Mouse (Mus musculus) limb, embryonic 13.5 days (tissue): ENCODE measurements around the gene Olfr1368. TPM values are rescaled to one million over a fixed set of nuclear protein-coding genes. Genes with fewer than 3 reads are reported as not detected.
A peak's percentile ranks its signal among the peaks of the same experiment; 100 is the strongest.

Source experiments
- ATAC-seq: fragments of 200-750 bp; cut with Nextera tagmentation; 2 replicates; pipeline ENCODE4 v1.8.0; 2017; ENCODE audit warnings: low read depth, moderate number of reproducible peaks, moderate TSS enrichment; ENCODE audit not compliant: low FRiP score
- H3K27ac ChIP-seq: fragments of 300-500 bp; sonication (generic); 2 replicates; pipeline ENCODE4 v1.5.1; 2015; ENCODE audit warnings: inconsistent platforms, mild to moderate bottlenecking, moderate library complexity
- H3K27me3 ChIP-seq: fragments of 300-500 bp; sonication (generic); 2 replicates; pipeline ENCODE4 v1.6.1; 2015; ENCODE audit warnings: mild to moderate bottlenecking, inconsistent platforms
- H3K36me3 ChIP-seq: fragments of 300-500 bp; sonication (generic); 2 replicates; pipeline ENCODE4 v1.6.1; 2015; ENCODE audit warnings: inconsistent platforms, mild to moderate bottlenecking, moderate library complexity
- H3K4me1 ChIP-seq: fragments of 300-500 bp; sonication (generic); 2 replicates; pipeline ENCODE4 v1.6.1; 2015; ENCODE audit warnings: inconsistent platforms
- H3K4me2 ChIP-seq: fragments of 300-500 bp; sonication (generic); replicated peaks from 2 replicates; pipeline ENCODE4 v1.6.1; 2015; ENCODE audit warnings: inconsistent platforms, mild to moderate bottlenecking, moderate library complexity
- H3K4me3 ChIP-seq: fragments of 300-500 bp; sonication (generic); 2 replicates; pipeline ENCODE4 v1.5.1; 2015; ENCODE audit warnings: moderate library complexity, mild to moderate bottlenecking, inconsistent platforms
- H3K9ac ChIP-seq: fragments of 300-500 bp; sonication (generic); 2 replicates; pipeline ENCODE4 v1.6.1; 2015; ENCODE audit warnings: mild to moderate bottlenecking, inconsistent platforms
- H3K9me3 ChIP-seq: fragments of 300-500 bp; sonication (generic); 2 replicates; pipeline ENCODE4 v1.6.1; 2016; ENCODE audit warnings: inconsistent platforms
- WGBS: fragments of 180-500 bp; shearing (Covaris S2); methylation state at CpG from one replicate; pipeline ENCODE4 v1.1.7; 2015; 5-methylcytosine and 5-hydroxymethylcytosine counted together
- polyA plus RNA-seq: library from polyadenylated mRNA; unstranded; fragments of >200 nt; fragmentation: Nextera tagmentation; extraction: Ambion mirVana; gene quantifications from 2 replicates; pipeline ENCODE4 v1.2.1, GENCODE M21; 2015

Gene Olfr1368
- polyA plus RNA-seq, 1 experiment from 2014 or later, result not detected

DNA sequence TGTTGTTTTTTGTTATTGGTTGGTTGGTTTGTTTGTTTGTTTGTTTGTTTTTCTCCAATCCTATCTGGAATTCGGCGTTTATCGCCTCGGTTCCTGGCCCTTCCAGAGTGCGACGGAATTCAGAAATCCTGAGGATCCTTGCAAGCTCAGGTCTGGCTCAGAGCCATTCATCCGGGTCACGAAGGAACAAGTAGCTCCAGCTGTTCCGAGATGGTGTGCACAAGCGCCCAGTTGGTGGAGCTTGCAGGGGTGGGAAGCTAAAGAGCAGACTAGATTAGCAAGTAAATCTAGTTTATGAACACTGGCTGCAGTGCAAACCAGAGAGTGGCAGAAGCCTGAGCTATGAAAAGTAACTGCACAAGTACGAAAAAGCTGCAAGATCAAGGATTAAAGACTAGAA is 27.4 kb upstream of the Olfr1368 start:
- H3K4me1 ChIP-seq, result peaks cover 18% of the 10 kb centered on the region
- H3K4me2 ChIP-seq, result peak overlapping the region; percentile 69
- no peaks in the 10 kb centered on the region for H3K27me3 ChIP-seq
- no peaks in the 10 kb centered on the region for H3K9me3 ChIP-seq
- H3K4me3 ChIP-seq, result peak overlapping the region; percentile 62
- H3K27ac ChIP-seq, result peak overlapping the region; percentile 69
- peak overlapping the region; percentile 50 for H3K9ac ChIP-seq
- no peaks in the 10 kb centered on the region for H3K36me3 ChIP-seq
- peak; percentile 70 for ATAC-seq
- under 1% methylated on average over 11 of the region's 11 CpGs for WGBS

DNA sequence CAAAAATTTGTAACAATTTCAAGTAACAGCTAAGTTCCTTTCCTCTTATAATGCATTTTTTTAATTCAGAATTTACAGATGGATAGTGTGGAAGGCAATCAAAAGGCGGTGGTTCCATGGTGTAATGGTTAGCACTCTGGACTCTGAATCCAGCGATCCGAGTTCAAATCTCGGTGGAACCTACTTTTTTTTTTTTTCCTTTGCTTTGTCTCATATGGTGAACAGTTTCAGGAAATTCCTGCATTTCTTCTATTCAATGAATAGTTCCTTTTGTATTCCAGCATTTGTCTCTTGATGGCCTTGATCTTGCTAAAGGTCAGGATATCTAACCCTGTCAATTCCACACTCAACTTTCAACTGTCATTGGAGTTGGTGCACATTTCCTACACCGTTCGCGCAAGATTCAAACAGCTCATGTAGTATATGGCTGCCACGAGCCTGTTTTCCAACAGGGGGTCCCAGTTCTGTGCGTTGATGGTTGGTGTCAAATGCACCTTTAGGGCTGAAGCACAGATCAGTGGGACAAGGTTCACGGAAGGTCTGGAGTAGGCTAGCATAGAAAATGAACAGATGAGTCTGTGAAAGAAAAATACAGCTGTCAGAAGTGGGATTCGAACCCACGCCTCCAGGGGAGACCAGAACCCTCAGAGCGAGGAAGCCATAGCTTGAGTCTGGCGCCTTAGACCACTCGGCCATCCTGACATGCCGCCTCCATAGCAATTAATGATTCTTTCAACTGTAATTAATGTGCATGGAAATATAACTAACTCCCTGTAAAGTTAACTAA is 26.8 kb upstream of the Olfr1368 start:
- H3K4me2 ChIP-seq, result peak overlapping the region; percentile 69
- H3K27ac ChIP-seq, result peak overlapping the region; percentile 40; the same call in 1 of the 2 replicates

DNA sequence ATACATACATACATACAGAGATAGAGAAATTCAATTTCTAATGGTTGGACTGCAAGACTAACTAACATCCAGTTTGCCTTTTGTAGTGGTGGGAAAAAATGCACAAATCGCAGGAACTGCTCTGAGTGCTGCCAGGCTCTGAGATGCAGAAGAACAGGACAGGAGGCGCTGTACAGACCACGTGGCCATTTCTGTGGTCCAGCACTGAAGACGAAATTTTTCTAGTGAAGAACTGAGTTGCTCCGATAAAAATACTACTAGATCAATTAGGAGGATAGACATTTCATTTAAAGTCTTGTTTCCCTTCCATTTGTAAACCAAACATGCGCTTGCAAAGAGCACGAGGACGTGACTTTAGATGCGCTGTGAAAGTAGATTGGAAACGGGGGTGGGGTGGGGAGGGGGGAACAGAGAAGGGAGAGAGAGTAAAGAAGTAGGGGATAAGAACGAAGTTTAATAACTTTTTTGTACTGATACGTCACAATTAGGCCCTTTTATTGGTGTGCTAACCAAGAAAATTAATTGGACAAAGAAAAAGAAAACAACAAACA is 26.0 kb upstream of the Olfr1368 start:
- no peaks in the 10 kb centered on the region for H3K9me3 ChIP-seq
- H3K4me1 ChIP-seq, result peaks cover 19% of the 10 kb centered on the region
- peak overlapping the region; percentile 39; the same call in 1 of the 2 replicates for H3K9ac ChIP-seq
- no peak for ATAC-seq
- peak overlapping the region; percentile 62 for H3K4me3 ChIP-seq
- H3K4me2 ChIP-seq, result peak overlapping the region; percentile 69
- under 1% methylated on average over 12 of the region's 12 CpGs for WGBS
- H3K27ac ChIP-seq, result no peak overlapping the region
- no peaks in the 10 kb centered on the region for H3K36me3 ChIP-seq
- H3K27me3 ChIP-seq, result no peaks in the 10 kb centered on the region

More for the DNA sequence above, 26.8 kb upstream of the Olfr1368 start:
- Histone ChIP-seq H3K9ac (peak overlapping the region; percentile 32; the same call in 1 of the 2 replicates), H3K4me3 (peak overlapping the region; percentile 62), H3K4me1 (peaks cover 18% of the 10 kb centered on the region), H3K9me3 (no peaks in the 10 kb centered on the region), H3K36me3 (no peaks in the 10 kb centered on the region), H3K27me3 (no peaks in the 10 kb centered on the region)
- ATAC-seq, result peak; percentile 61
- WGBS, result 1% methylated on average over 16 of the region's 16 CpGs

DNA sequence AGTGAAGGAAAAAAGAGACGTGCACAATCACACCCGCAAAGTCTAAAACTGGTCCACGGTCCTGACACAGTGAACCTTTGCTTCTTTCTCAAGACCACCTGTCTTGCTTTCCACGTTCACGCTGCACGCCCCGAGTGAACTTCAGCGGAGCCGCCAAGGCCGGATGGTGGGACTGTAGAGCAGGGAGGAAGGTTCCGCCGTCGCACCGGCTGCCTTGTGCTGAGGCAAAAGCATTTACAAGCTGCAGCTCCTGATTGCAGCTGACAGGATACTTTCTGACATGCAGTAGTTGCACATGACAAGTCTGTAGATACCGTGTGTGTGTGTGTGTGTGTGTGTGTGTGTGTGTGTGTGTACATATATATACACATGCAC is 25.5 kb upstream of the Olfr1368 start:
- Histone ChIP-seq H3K4me3 (peak overlapping the region; percentile 62), H3K9ac (peak overlapping the region; percentile 51; the same call in 1 of the 2 replicates), H3K27me3 (no peaks in the 10 kb centered on the region), H3K27ac (peak overlapping the region; percentile 44; the same call in 1 of the 2 replicates), H3K36me3 (no peaks in the 10 kb centered on the region), H3K4me2 (peak overlapping the region; percentile 69), H3K9me3 (no peaks in the 10 kb centered on the region), H3K4me1 (peaks cover 23% of the 10 kb centered on the region)
- 7% methylated on average over 15 of the region's 15 CpGs for WGBS
- no peak for ATAC-seq

DNA sequence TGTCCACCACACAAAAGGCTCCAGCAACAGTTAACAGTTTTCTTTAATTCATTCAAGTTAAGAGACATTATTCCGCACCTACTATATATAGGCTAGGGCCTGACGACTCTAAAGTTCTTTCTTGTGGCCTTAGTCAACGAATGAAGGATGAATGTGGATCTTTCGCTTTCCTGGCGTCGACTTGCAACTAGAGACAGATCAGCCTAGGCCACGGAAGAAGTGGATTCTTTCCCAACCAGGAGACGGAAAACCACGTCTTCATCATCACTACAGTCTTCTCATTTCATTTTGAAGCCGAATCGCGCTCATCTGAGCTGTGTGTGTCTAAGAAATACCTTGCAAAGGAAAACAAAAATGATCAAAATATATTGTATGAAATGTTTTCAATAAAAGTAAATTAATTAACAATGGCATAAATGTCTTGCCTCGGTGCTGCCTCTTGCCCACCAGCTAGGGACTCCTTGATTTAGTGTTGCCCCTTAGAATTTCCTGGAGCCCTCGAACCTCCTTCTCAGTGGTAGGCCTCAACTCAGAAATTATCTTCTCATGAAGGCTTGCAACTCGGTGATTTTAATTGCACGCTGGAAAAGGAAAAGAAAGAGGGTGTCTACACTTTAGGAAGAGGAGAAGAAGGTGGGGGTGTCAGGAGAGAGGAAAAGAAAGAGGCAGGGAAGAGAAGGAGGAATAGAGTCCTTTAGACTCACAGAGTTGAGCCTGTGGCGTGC is 24.9 kb upstream of the Olfr1368 start:
- peak overlapping the region; percentile 51; the same call in 1 of the 2 replicates for H3K9ac ChIP-seq

DNA sequence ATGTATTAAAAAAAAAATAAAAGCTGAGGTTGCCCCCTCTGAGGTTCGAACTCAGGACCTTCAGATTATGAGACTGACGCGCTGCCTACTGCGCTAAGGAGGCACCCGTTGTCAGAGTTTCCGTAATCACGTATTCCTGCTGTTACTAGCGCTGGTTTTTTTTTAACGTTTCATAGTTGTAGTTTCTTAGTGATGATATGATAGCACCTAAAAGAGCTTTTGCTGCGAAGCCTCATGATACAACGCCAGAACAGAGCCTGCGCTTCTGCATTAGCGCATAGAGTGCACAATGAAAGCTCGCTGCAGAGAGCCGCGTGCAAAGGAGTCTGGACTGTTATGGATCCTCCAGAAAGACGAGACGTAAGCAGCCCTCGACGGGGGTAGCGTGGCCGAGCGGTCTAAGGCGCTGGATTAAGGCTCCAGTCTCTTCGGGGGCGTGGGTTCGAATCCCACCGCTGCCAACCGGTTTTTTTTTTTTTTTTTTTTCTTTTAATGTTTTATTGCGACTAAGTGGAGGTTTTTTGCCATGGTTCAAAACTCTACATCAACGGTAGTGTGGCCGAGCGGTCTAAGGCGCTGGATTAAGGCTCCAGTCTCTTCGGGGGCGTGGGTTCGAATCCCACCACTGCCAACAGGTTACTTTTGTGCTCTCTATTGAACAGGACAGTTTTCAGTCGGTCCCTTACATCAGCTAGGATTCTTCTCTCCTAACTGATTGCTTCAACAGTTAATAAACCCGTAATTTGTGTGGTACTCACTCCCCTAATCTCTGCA is 24.2 kb upstream of the Olfr1368 start:
- Histone ChIP-seq H3K9me3 (no peaks in the 10 kb centered on the region), H3K4me3 (peak overlapping the region; percentile 62), H3K27me3 (no peaks in the 10 kb centered on the region; the same call in 1 of the 2 replicates), H3K36me3 (no peaks in the 10 kb centered on the region), H3K27ac (no peak overlapping the region), H3K9ac (no peak overlapping the region), H3K4me1 (peaks cover 23% of the 10 kb centered on the region), H3K4me2 (peak overlapping the region; percentile 95)
- WGBS, result under 1% methylated on average over 39 of the region's 39 CpGs
- ATAC-seq, result peak; percentile 76

More for the DNA sequence above, 24.9 kb upstream of the Olfr1368 start:
- peak overlapping the region; percentile 44; the same call in 1 of the 2 replicates for H3K27ac ChIP-seq
- peak overlapping the region; percentile 95 for H3K4me2 ChIP-seq
- H3K27me3 ChIP-seq, result no peaks in the 10 kb centered on the region; the same call in 1 of the 2 replicates
- H3K4me3 ChIP-seq, result peak overlapping the region; percentile 62
- no peaks in the 10 kb centered on the region for H3K36me3 ChIP-seq
- no peak for ATAC-seq
- WGBS, result 40% methylated on average over 17 of the region's 17 CpGs
- H3K4me1 ChIP-seq, result peaks cover 23% of the 10 kb centered on the region
- no peaks in the 10 kb centered on the region for H3K9me3 ChIP-seq

DNA sequence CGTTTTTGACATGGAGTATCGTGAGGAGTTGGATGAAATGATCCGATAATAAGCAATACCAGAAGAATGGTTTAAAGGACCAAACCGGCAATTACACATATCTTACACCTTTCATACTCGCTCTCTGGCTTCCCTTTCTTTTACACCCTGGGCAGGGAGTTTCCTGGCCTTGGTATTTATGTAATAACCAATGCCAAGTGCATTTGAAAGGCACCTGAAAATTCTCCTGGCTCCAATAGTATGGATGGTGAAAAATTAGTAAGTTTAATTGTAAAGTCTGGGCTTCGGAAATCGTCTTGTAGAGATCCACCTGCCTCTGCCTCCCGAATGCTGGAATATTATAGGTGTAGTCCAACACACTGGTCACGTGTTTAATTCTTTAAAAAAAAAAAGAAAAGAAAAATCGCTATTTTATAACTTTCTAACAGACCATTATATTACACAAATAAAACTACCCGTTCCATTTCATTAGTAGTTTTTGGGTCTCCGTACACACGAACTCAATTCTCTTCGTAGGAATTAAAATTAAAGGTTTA is 23.5 kb upstream of the Olfr1368 start:
- Histone ChIP-seq H3K4me1 (peaks cover 23% of the 10 kb centered on the region), H3K4me3 (peak overlapping the region; percentile 62), H3K27me3 (peaks cover 3% of the 10 kb centered on the region; the same call in 1 of the 2 replicates), H3K9ac (peak overlapping the region; percentile 53), H3K27ac (no peak overlapping the region), H3K9me3 (no peaks in the 10 kb centered on the region), H3K4me2 (peak overlapping the region; percentile 95), H3K36me3 (no peaks in the 10 kb centered on the region)
- 6% methylated on average over 14 of the region's 14 CpGs for WGBS
- no peak for ATAC-seq

DNA sequence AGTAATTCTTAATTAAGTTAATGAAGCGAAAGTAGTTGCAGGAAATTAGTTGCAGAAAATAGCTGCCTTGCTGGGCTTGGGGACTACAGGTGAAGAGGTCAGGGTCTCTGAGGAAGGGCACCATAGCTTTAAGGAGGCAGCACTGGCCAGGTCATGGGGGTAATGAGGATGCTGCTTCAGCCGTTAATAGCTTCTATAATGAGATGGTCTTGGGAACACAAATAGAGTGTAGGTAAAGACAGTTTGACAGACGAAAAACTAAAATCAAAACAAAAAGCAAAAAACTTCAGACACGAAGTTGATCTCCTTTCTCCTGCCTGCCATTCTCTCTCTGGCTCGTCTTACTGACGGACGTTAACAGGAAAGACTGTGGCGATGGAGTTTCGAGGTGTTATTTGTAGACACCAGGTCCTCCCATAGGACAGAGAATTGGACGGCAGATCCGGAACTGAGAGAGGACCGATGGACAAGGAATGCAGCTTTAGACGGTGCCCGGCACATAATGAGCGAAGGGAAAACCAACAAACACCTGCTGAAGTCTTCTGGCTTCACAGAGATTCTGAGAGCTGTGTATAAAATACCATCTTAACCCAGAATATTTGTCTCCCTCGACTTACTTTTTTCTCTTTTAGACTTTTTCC is 22.8 kb upstream of the Olfr1368 start:
- Histone ChIP-seq H3K9me3 (no peaks in the 10 kb centered on the region), H3K4me1 (peaks cover 23% of the 10 kb centered on the region), H3K27ac (no peak overlapping the region), H3K27me3 (peaks cover 3% of the 10 kb centered on the region; the same call in 1 of the 2 replicates), H3K36me3 (no peaks in the 10 kb centered on the region), H3K9ac (peak overlapping the region; percentile 53), H3K4me3 (peak overlapping the region; percentile 62), H3K4me2 (peak overlapping the region; percentile 95)
- WGBS, result 1% methylated on average over 16 of the region's 16 CpGs
- ATAC-seq, result no peak

DNA sequence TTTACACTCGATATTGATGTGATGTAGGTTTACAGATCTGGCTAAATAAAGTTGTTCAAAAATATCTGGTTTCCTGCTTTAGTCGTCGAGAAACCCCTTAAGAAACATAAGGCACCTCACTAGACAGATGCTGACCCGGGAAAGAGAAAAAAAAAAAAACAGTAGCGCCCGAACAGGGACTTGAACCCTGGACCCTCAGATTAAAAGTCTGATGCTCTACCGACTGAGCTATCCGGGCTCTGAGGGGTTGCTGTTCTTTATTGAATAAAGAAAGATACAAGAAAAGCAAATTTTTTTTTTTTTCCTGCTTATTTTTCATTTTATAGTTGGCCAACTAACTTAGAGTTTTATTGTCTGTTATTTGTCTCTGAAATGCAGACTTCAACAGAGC is 22.2 kb upstream of the Olfr1368 start:
- H3K36me3 ChIP-seq, result no peaks in the 10 kb centered on the region
- peak; percentile 48; the same call in 1 of the 2 replicates for ATAC-seq
- no peak overlapping the region for H3K9ac ChIP-seq
- peaks cover 3% of the 10 kb centered on the region; the same call in 1 of the 2 replicates for H3K27me3 ChIP-seq
- H3K4me2 ChIP-seq, result peak overlapping the region; percentile 95
- peaks cover 20% of the 10 kb centered on the region for H3K4me1 ChIP-seq
- WGBS, result 0% methylated on average over 8 of the region's 8 CpGs
- no peaks in the 10 kb centered on the region for H3K9me3 ChIP-seq
- H3K4me3 ChIP-seq, result peak overlapping the region; percentile 62
- H3K27ac ChIP-seq, result no peak overlapping the region

DNA sequence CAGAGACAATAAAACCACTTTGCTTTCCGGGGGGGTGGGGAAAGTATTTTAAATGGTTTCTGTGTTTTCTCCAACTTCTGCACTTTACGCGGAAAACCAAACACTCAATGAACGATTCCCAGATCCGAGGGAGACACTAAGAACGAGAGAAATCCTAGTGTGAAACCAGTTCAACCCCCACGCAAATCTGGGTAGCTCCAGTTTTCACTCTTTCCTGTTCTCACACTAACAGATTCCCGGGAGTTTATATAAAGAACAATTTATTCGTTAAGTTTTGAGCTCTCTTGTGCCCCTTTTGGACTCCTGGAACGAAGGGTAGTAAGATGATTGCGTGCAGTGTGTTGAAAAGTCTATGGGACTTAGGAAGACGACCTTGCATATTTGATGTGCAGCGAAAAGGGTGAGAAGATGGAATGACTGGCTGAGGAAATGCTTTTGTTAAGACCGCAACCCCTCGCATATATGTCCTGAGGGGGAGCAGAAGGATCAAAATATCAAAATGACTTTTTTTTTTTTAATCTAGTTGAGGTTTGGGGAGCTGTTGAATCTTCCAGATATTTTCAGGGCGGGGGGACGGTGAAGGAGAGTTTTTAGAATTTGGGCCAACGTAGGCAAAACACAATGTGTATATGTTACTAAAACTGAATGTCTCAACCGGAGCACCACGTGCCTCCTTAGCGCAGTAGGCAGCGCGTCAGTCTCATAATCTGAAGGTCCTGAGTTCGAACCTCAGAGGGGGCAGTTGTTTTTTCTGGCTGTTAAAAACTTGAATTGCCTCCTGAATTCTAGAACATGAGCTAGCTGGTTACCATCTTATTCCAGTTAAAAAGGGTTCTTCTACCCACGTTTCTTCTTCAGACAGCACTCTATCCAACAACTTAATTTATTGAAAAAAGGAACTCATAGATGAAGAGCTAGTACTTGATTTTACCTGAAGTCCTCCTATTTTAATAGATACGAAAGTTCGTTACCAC is 21.6 kb upstream of the Olfr1368 start:
- WGBS, result under 1% methylated on average over 27 of the region's 27 CpGs
- H3K4me2 ChIP-seq, result peak overlapping the region; percentile 95
- peak; percentile 57 for ATAC-seq
- no peaks in the 10 kb centered on the region for H3K9me3 ChIP-seq
- H3K27ac ChIP-seq, result peak overlapping the region; percentile 33; the same call in 1 of the 2 replicates
- H3K4me3 ChIP-seq, result peak overlapping the region; percentile 62
- H3K27me3 ChIP-seq, result peaks cover 3% of the 10 kb centered on the region; the same call in 1 of the 2 replicates
- H3K36me3 ChIP-seq, result no peaks in the 10 kb centered on the region
- H3K4me1 ChIP-seq, result peaks cover 16% of the 10 kb centered on the region
- peak overlapping the region; percentile 64 for H3K9ac ChIP-seq
